Mouse (Mus musculus) kidney, embryonic 16.5 days (tissue): Measurements from ENCODE around the gene Myo5c. TPM values are rescaled to one million over a fixed set of nuclear protein-coding genes. Genes with fewer than 3 reads are reported as not detected.

Experiments used
- ATAC-seq: fragments of 200-750 bp; cut with Nextera tagmentation; 2 replicates; pipeline ENCODE4 v1.8.0; 2017; ENCODE audit warnings: moderate TSS enrichment; ENCODE audit not compliant: low FRiP score, low TSS enrichment
- H3K27ac ChIP-seq: fragments of 300-500 bp; sonication (generic); 2 replicates; pipeline ENCODE4 v1.5.1; 2014; ENCODE audit warnings: low read length
- H3K27me3 ChIP-seq: fragments of 300-500 bp; sonication (generic); 2 replicates; pipeline ENCODE4 v1.6.1; 2014; ENCODE audit warnings: low read length, control low read depth, mixed read lengths; ENCODE audit not compliant: insufficient read depth
- H3K36me3 ChIP-seq: fragments of 300-500 bp; sonication (generic); 2 replicates; pipeline ENCODE4 v1.6.1; 2014; ENCODE audit warnings: low read length, control low read depth, mixed read lengths; ENCODE audit not compliant: insufficient read depth
- H3K4me1 ChIP-seq: fragments of 300-500 bp; sonication (generic); 2 replicates; pipeline ENCODE4 v1.6.1; 2014; ENCODE audit warnings: low read length, control low read depth, mixed read lengths; ENCODE audit not compliant: insufficient read depth
- H3K4me2 ChIP-seq: fragments of 300-500 bp; sonication (generic); replicated peaks from 2 replicates; pipeline ENCODE4 v1.6.1; 2014; ENCODE audit warnings: low read depth, low read length
- H3K4me3 ChIP-seq: fragments of 300-500 bp; sonication (generic); 2 replicates; pipeline ENCODE4 v1.5.1; 2014; ENCODE audit warnings: mild to moderate bottlenecking, low read length
- H3K9ac ChIP-seq: fragments of 300-500 bp; sonication (generic); replicated peaks from 2 replicates; pipeline ENCODE4 v1.6.1; 2014; ENCODE audit warnings: low read length
- H3K9me3 ChIP-seq: fragments of 300-500 bp; sonication (generic); 2 replicates; pipeline ENCODE4 v1.6.1; 2016; ENCODE audit warnings: low read length, control low read depth
- WGBS: fragments of 180-500 bp; shearing (Covaris S2); extraction: QIAGEN DNeasy Blood & Tissue Kit; methylation state at CpG from one replicate; pipeline ENCODE4 v1.1.7; 2014; 5-methylcytosine and 5-hydroxymethylcytosine counted together
- polyA plus RNA-seq: library from polyadenylated mRNA; unstranded; fragments of >200 nt; fragmentation: Nextera tagmentation; extraction: Ambion mirVana; gene quantifications from 2 replicates; pipeline ENCODE4 v1.2.1, GENCODE M21; 2015

The Myo5c gene
- polyA plus RNA-seq, 1 experiment from 2014 or later = 4.0 TPM

- no peak overlapping the region for H3K9ac ChIP-seq
- no peak overlapping the region for H3K4me2 ChIP-seq
- no peak for ATAC-seq
- no peak overlapping the region for H3K27ac ChIP-seq
- H3K27me3 ChIP-seq = no peaks in the 10 kb centered on the region
- no peak overlapping the region for H3K4me3 ChIP-seq
- H3K9me3 ChIP-seq = no peaks in the 10 kb centered on the region
- H3K4me1 ChIP-seq = no peaks in the 10 kb centered on the region
- 80% methylated on average over 8 of the region's 8 CpGs for WGBS
- H3K36me3 ChIP-seq = no peaks in the 10 kb centered on the region
Observed at GRCm38 (mm10) chr9:75271539-75271938, 39.7 kb downstream of the Myo5c start.

GRCm38 (mm10) chr9:75273646-75274045 lies 41.8 kb downstream of the Myo5c start:
- H3K4me2 ChIP-seq = no peak overlapping the region
- no peak overlapping the region for H3K27ac ChIP-seq
- no peaks in the 10 kb centered on the region for H3K27me3 ChIP-seq
- 50% methylated on average over 6 of the region's 6 CpGs for WGBS
- no peak for ATAC-seq
- no peak overlapping the region for H3K4me3 ChIP-seq
- H3K36me3 ChIP-seq = no peaks in the 10 kb centered on the region
- H3K9ac ChIP-seq = no peak overlapping the region
- H3K4me1 ChIP-seq = no peaks in the 10 kb centered on the region
- no peaks in the 10 kb centered on the region for H3K9me3 ChIP-seq

GRCm38 (mm10) chr9:75274486-75274885 lies 42.7 kb downstream of the Myo5c start:
- Histone ChIP-seq H3K9ac (no peak overlapping the region), H3K9me3 (no peaks in the 10 kb centered on the region), H3K4me1 (no peaks in the 10 kb centered on the region), H3K4me3 (no peak overlapping the region), H3K4me2 (no peak overlapping the region), H3K36me3 (no peaks in the 10 kb centered on the region), H3K27me3 (no peaks in the 10 kb centered on the region), H3K27ac (no peak overlapping the region)
- 92% methylated on average over 5 of the region's 5 CpGs for WGBS
- ATAC-seq = no peak

- Histone ChIP-seq H3K9ac (no peak overlapping the region), H3K36me3 (no peaks in the 10 kb centered on the region), H3K9me3 (no peaks in the 10 kb centered on the region), H3K27ac (no peak overlapping the region), H3K27me3 (no peaks in the 10 kb centered on the region), H3K4me1 (no peaks in the 10 kb centered on the region), H3K4me2 (no peak overlapping the region), H3K4me3 (no peak overlapping the region)
- ATAC-seq = no peak
- WGBS = 94% methylated on average over 9 of the region's 9 CpGs
Observed at GRCm38 (mm10) chr9:75275051-75275450, 43.2 kb downstream of the Myo5c start.

GRCm38 (mm10) chr9:75280814-75281213 lies 49.0 kb downstream of the Myo5c start:
- no peak for ATAC-seq

GRCm38 (mm10) chr9:75282179-75282578 lies 50.4 kb downstream of the Myo5c start:
- H3K27ac ChIP-seq = no peak overlapping the region
- 87% methylated on average over 2 of the region's 2 CpGs for WGBS
- no peak overlapping the region for H3K4me3 ChIP-seq
- H3K4me2 ChIP-seq = no peak overlapping the region
- no peaks in the 10 kb centered on the region for H3K4me1 ChIP-seq
- no peaks in the 10 kb centered on the region for H3K27me3 ChIP-seq
- no peak overlapping the region for H3K9ac ChIP-seq
- no peak for ATAC-seq
- no peaks in the 10 kb centered on the region for H3K9me3 ChIP-seq
- no peaks in the 10 kb centered on the region for H3K36me3 ChIP-seq

More at GRCm38 (mm10) chr9:75280814-75281213, 49.0 kb downstream of the Myo5c start:
- Histone ChIP-seq H3K9me3 (no peaks in the 10 kb centered on the region), H3K4me2 (no peak overlapping the region), H3K4me3 (no peak overlapping the region), H3K27ac (no peak overlapping the region), H3K36me3 (no peaks in the 10 kb centered on the region), H3K4me1 (no peaks in the 10 kb centered on the region), H3K27me3 (no peaks in the 10 kb centered on the region), H3K9ac (no peak overlapping the region)
- 49% methylated on average over 5 of the region's 5 CpGs for WGBS

- WGBS = 14% methylated on average over 3 of the region's 3 CpGs
- ATAC-seq = peak; percentile 23; the same call in 1 of the 2 replicates
Observed at GRCm38 (mm10) chr9:75282830-75283229, 51.0 kb downstream of the Myo5c start.

GRCm38 (mm10) chr9:75283636-75284035 lies 51.8 kb downstream of the Myo5c start:
- Histone ChIP-seq H3K4me3 (no peak overlapping the region), H3K27ac (no peak overlapping the region), H3K9me3 (no peaks in the 10 kb centered on the region), H3K4me2 (no peak overlapping the region), H3K27me3 (no peaks in the 10 kb centered on the region), H3K9ac (no peak overlapping the region), H3K4me1 (no peaks in the 10 kb centered on the region), H3K36me3 (no peaks in the 10 kb centered on the region)
- ATAC-seq = no peak
- WGBS = 77% methylated on average over 8 of the region's 8 CpGs

More at GRCm38 (mm10) chr9:75282830-75283229, 51.0 kb downstream of the Myo5c start:
- H3K4me3 ChIP-seq = no peak overlapping the region
- no peaks in the 10 kb centered on the region for H3K36me3 ChIP-seq
- H3K9me3 ChIP-seq = no peaks in the 10 kb centered on the region
- no peak overlapping the region for H3K4me2 ChIP-seq
- H3K27ac ChIP-seq = no peak overlapping the region
- no peaks in the 10 kb centered on the region for H3K4me1 ChIP-seq
- no peaks in the 10 kb centered on the region for H3K27me3 ChIP-seq
- H3K9ac ChIP-seq = no peak overlapping the region

GRCm38 (mm10) chr9:75285363-75285762 lies 53.5 kb downstream of the Myo5c start:
- Histone ChIP-seq H3K9ac (no peak overlapping the region), H3K4me2 (no peak overlapping the region), H3K27me3 (no peaks in the 10 kb centered on the region), H3K36me3 (no peaks in the 10 kb centered on the region), H3K27ac (no peak overlapping the region), H3K9me3 (no peaks in the 10 kb centered on the region), H3K4me3 (no peak overlapping the region), H3K4me1 (no peaks in the 10 kb centered on the region)
- no peak for ATAC-seq
- WGBS = 87% methylated on average over 6 of the region's 6 CpGs

GRCm38 (mm10) chr9:75287636-75288035 lies 55.8 kb downstream of the Myo5c start:
- Histone ChIP-seq H3K4me3 (no peak overlapping the region), H3K9ac (no peak overlapping the region), H3K27ac (no peak overlapping the region), H3K4me2 (no peak overlapping the region), H3K36me3 (no peaks in the 10 kb centered on the region), H3K4me1 (no peaks in the 10 kb centered on the region), H3K27me3 (no peaks in the 10 kb centered on the region), H3K9me3 (no peaks in the 10 kb centered on the region)
- 66% methylated on average over 6 of the region's 6 CpGs for WGBS
- ATAC-seq = no peak
